In genomic region chr10:107951596-107951995, GRCm38 (mm10) we compare ENCODE assay signal across 28 mouse cellular contexts. TPM values are rescaled to one million over a fixed set of nuclear protein-coding genes. Genes with fewer than 3 reads are reported as not detected.
DNase-seq lines count a peak whose midpoint lies in the region; ATAC-seq and TF ChIP-seq lines count a peak whose summit lies in the region.
"Had no signal": no experiment of that assay in that cellular context is flagged by ENCODE, and none has a peak within 500 bp of the region (broad histone marks: within the 10 kb centered on the region; RNA-seq: fewer than 3 reads in every experiment).

No protein-coding gene starts in this region.

- no peaks in the 10 kb centered on the region for H3K27me3 ChIP-seq in liver, embryonic 16.5 days (ENCODE audit: control insufficient read depth, insufficient read depth, low read depth, low read length)
- H3K27me3 ChIP-seq: embryonic facial prominence, embryonic 12.5 days; embryonic facial prominence, embryonic 15.5 days; heart, embryonic 13.5 days; Patski had no signal

- no peaks in the 10 kb centered on the region for H3K4me1 ChIP-seq in liver, embryonic 16.5 days (ENCODE audit: control insufficient read depth, low read depth, low read length)
- H3K4me1 ChIP-seq: embryonic facial prominence, embryonic 12.5 days; embryonic facial prominence, embryonic 15.5 days had no signal

- H3K9ac ChIP-seq in liver, embryonic 16.5 days (ENCODE audit: low read depth, low read length), result no peak overlapping the region
- H3K9ac ChIP-seq: embryonic facial prominence, embryonic 12.5 days; embryonic facial prominence, embryonic 15.5 days; forebrain, postnatal 0 days; heart, embryonic 13.5 days; hindbrain, embryonic 14.5 days had no signal

- no peaks in the 10 kb centered on the region for H3K9me3 ChIP-seq in liver, embryonic 16.5 days (replicated peaks; ENCODE audit: control insufficient read depth, low read length)
- H3K9me3 ChIP-seq: embryonic facial prominence, embryonic 12.5 days; embryonic facial prominence, embryonic 15.5 days; heart, embryonic 10.5 days; heart, embryonic 13.5 days had no signal

- no peak for DNase-seq in frontal cortex, postnatal 25 days (ENCODE audit: low spot score in 2 of 2)
- DNase-seq in liver (no peak), 416B (ENCODE audit: low read depth) (peak; percentile 61)
- DNase-seq in layer of hippocampus, adult 2 months (ENCODE audit: low spot score in 2 of 2), result no peak
- DNase-seq: adrenal gland, adult 8-10 months; adrenal gland, postnatal 25 days; cerebellum, adult 11-12 months; cerebellum, adult 9-10 months; cerebellum, postnatal 25 days; forebrain, postnatal 0 days; gastrocnemius, postnatal 10 days; gastrocnemius, postnatal 36 days; heart, adult 2 months; heart, postnatal 14 days; heart, postnatal 4 days had no signal

- H3K36me3 ChIP-seq in liver, embryonic 16.5 days (ENCODE audit: control insufficient read depth, insufficient read depth), result no peaks in the 10 kb centered on the region
- H3K36me3 ChIP-seq: embryonic facial prominence, embryonic 12.5 days; embryonic facial prominence, embryonic 15.5 days; heart, embryonic 10.5 days; heart, embryonic 13.5 days had no signal

- no peak overlapping the region for H3K4me3 ChIP-seq in liver, embryonic 16.5 days (ENCODE audit: low read depth, low read length)
- H3K4me3 ChIP-seq in layer of hippocampus, adult 2 months, result no peak overlapping the region
- H3K4me3 ChIP-seq: embryonic facial prominence, embryonic 12.5 days; embryonic facial prominence, embryonic 15.5 days; heart, adult 2 months; heart, embryonic 10.5 days; heart, embryonic 13.5 days had no signal

- peak; percentile 54; the same call in 1 of the 2 replicates for ATAC-seq in frontal cortex, adult (ENCODE audit: low TSS enrichment)
- 0 out of 2 replicates have a peak, but pooled peaks have one; percentile 7 for ATAC-seq in liver, embryonic 16.5 days (ENCODE audit: low read depth)
- ATAC-seq: forebrain, embryonic 14.5 days; forebrain, postnatal 0 days; hindbrain, postnatal 0 days; inflammation-experienced regulatory T-cells, adult 6 months; intestine, embryonic 16.5 days; Patski had no signal

- no peak for TF ChIP-seq CTCF in layer of hippocampus, adult 2 months (conservative IDR thresholded peaks at IDR 0.05)

- no peak overlapping the region for H3K27ac ChIP-seq in liver, embryonic 16.5 days (ENCODE audit: low read length)
- H3K27ac ChIP-seq in layer of hippocampus, adult 2 months, result no peak overlapping the region
- H3K27ac ChIP-seq: embryonic facial prominence, embryonic 12.5 days; embryonic facial prominence, embryonic 15.5 days; heart, adult 2 months; heart, embryonic 10.5 days; heart, embryonic 13.5 days; hindbrain, embryonic 14.5 days; hindbrain, postnatal 0 days had no signal

- no peak overlapping the region for H3K4me2 ChIP-seq in liver, embryonic 16.5 days (ENCODE audit: low read depth, low read length)
- H3K4me2 ChIP-seq: embryonic facial prominence, embryonic 12.5 days; embryonic facial prominence, embryonic 15.5 days; heart, embryonic 13.5 days; hindbrain, embryonic 14.5 days had no signal

- WGBS in liver, embryonic 16.5 days (ENCODE audit: insufficient replicate concordance), result 59% methylated on average over 6 of the region's 6 CpGs

RNA-seq across cellular contexts. Expression of gene Otogl, which starts 39.7 kb away (rescaled TPM):
- 0.01 TPM in 1 of 2 replicates, not detected in the other for polyA plus RNA-seq in liver, embryonic 16.5 days (2015; fragmentation: Nextera tagmentation; extraction: Ambion mirVana)
- total RNA-seq in layer of hippocampus, adult 2 months (2021), result under 1 TPM; 0.29 to 0.41 TPM
- total RNA-seq: gastrocnemius, postnatal 36 days had no signal
- polyA plus RNA-seq: forebrain, embryonic 11.5 days; inflammation-experienced regulatory T-cells, adult 6 months had no signal
